Mouse (Mus musculus): ENCODE measurements around the gene Eef1akmt1. TPM values are rescaled to one million over a fixed set of nuclear protein-coding genes. Genes with fewer than 3 reads are reported as not detected.

Eef1akmt1 gene
- polyA plus RNA-seq, 1 experiment = 34.9 TPM

- no peak for DNase-seq (ENCODE audit: low spot score)
Measured at GRCm38 (mm10) chr14:57524671-57525387, 46.6 kb downstream of the Eef1akmt1 start, which contains the start of gene Il17d. TSS of gene Il17d (plus strand) at chr14:57524777.

GRCm38 (mm10) chr14:57523762-57524161 lies 47.6 kb downstream of the Eef1akmt1 start:
- DNase-seq (ENCODE audit: low spot score) = no peak

GRCm38 (mm10) chr14:57517001-57517400 lies 54.4 kb downstream of the Eef1akmt1 start:
- no peak for DNase-seq (ENCODE audit: low spot score)

- DNase-seq (ENCODE audit: low spot score) = no peak
Measured at GRCm38 (mm10) chr14:57515156-57515762, 56.2 kb downstream of the Eef1akmt1 start.

- DNase-seq (ENCODE audit: low spot score) = no peak
Measured at GRCm38 (mm10) chr14:57509554-57509953, 61.9 kb downstream of the Eef1akmt1 start.

GRCm38 (mm10) chr14:57503729-57504128 lies 67.7 kb downstream of the Eef1akmt1 start:
- no peak for DNase-seq (ENCODE audit: low spot score)

Other genes starting within 250 kb of the Eef1akmt1 start
- 52.6 and 67.9 TPM in 2 replicates for gene Cryl1, start 173.1 kb downstream of the Eef1akmt1 start, polyA plus RNA-seq (2012; rRNA removed)
- gene Ift88, start 147.6 kb downstream of the Eef1akmt1 start, polyA plus RNA-seq (2012; rRNA removed) = 10.1 and 11.5 TPM in 2 replicates
- gene Il17d, start 46.8 kb downstream of the Eef1akmt1 start, polyA plus RNA-seq (2012; rRNA removed) = 19.3 and 21.4 TPM in 2 replicates
- gene Xpo4, start 93.8 kb upstream of the Eef1akmt1 start, polyA plus RNA-seq (2012; rRNA removed) = 7.6 and 8.8 TPM in 2 replicates
- gene Gm49361, start 174.5 kb upstream of the Eef1akmt1 start, polyA plus RNA-seq (2012; rRNA removed) = not detected in 2 replicates
- gene Lats2, start 186.8 kb upstream of the Eef1akmt1 start, polyA plus RNA-seq (2012; rRNA removed) = 35.2 and 35.9 TPM in 2 replicates
- gene Sap18, start 226.6 kb upstream of the Eef1akmt1 start, polyA plus RNA-seq (2012; rRNA removed) = 38.9 and 49.8 TPM in 2 replicates